Mouse (Mus musculus) CH12.LX (cell line): Measurements from ENCODE around the gene Ttll9.

Experiments used
- CTCF ChIP-seq, 2 experiments: IDR thresholded peaks in 1 of 2; conservative IDR thresholded peaks in 1 of 2; 2 replicates each; pipeline ENCODE4 v1.5.1; 2011 to 2012; ENCODE audit warnings: low read depth in 2 of 2, low read length in 2 of 2, improper control_type of control experiment in 1 of 2, inconsistent platforms in 1 of 2, mild to moderate bottlenecking in 1 of 2, moderate library complexity in 1 of 2
- HCFC1 ChIP-seq: IDR thresholded peaks from 2 replicates; pipeline ENCODE4 v1.6.1; 2012; ENCODE audit warnings: low read depth, mild to moderate bottlenecking, inconsistent platforms, low read length, improper control_type of control experiment
- MAFK ChIP-seq: IDR thresholded peaks from 2 replicates; pipeline ENCODE4 v1.6.1; 2011; ENCODE audit warnings: low read length, improper control_type of control experiment; ENCODE audit not compliant: insufficient replicate concordance
- MAX ChIP-seq: IDR thresholded peaks from 2 replicates; pipeline ENCODE4 v1.6.1; 2011; ENCODE audit warnings: low read length, improper control_type of control experiment
- MEF2A ChIP-seq: IDR thresholded peaks from 2 replicates; pipeline ENCODE4 v1.6.1; 2014; ENCODE audit warnings: low read depth, mild to moderate bottlenecking, inconsistent platforms, low read length, improper control_type of control experiment, borderline replicate concordance
- MXI1 ChIP-seq: IDR thresholded peaks from 2 replicates; pipeline ENCODE4 v1.6.1; 2011; ENCODE audit warnings: mild to moderate bottlenecking, low read depth, low read length, improper control_type of control experiment
- POLR2A ChIP-seq: IDR thresholded peaks from 2 replicates; pipeline ENCODE4 v1.6.1; 2011; ENCODE audit warnings: low read depth, mild to moderate bottlenecking, improper control_type of control experiment, low read length
- SIN3A ChIP-seq: IDR thresholded peaks from 2 replicates; pipeline ENCODE4 v1.6.1; 2012; ENCODE audit warnings: low read length, improper control_type of control experiment, inconsistent platforms
- TBP ChIP-seq: conservative IDR thresholded peaks from 2 replicates; pipeline ENCODE4 v1.6.1; 2011; ENCODE audit warnings: low read depth, low read length, improper control_type of control experiment
- USF1 ChIP-seq: IDR thresholded peaks from 2 replicates; pipeline ENCODE4 v1.6.1; 2014; ENCODE audit warnings: low read depth, mild to moderate bottlenecking, inconsistent platforms, low read length, improper control_type of control experiment
- USF2 ChIP-seq: conservative IDR thresholded peaks from 2 replicates; pipeline ENCODE4 v1.6.1; 2011; ENCODE audit warnings: low read depth, low read length, improper control_type of control experiment
- ZKSCAN1 ChIP-seq: IDR thresholded peaks from 2 replicates; pipeline ENCODE4 v1.6.1; 2012; ENCODE audit warnings: low read depth, inconsistent platforms, low read length, improper control_type of control experiment, borderline replicate concordance

- no peak for TF ChIP-seq POLR2A
- TF ChIP-seq USF1 = no peak
- TF ChIP-seq CTCF (conservative IDR thresholded peaks at IDR 0.05 in 1 of 2, IDR thresholded peaks at IDR 0.05 in 1 of 2; ENCODE audit: low read depth in 2 of 2, low read length in 2 of 2) = no peak
- TF ChIP-seq MAX = no peak
- TF ChIP-seq TBP = no peak
- TF ChIP-seq SIN3A = no peak
- no peak for TF ChIP-seq MXI1
- TF ChIP-seq USF2 = no peak
- no peak for TF ChIP-seq HCFC1
- no peak for TF ChIP-seq MAFK
- no peak for TF ChIP-seq MEF2A
- no peak for TF ChIP-seq ZKSCAN1
These were observed 39.9 kb upstream of the Ttll9 start for GRCm38 (mm10) chr2:152922376-152922775.
